Mouse (Mus musculus): ENCODE results near the gene Pagr1b.

Pagr1b gene

GRCm38 (mm10) chr7:127020031-127020430 lies 3.7 kb upstream of the Pagr1b start:
- in situ Hi-C loops (cut with MboI), result no loop called here

- in situ Hi-C loops (cut with MboI), result no loop called here
Observed at GRCm38 (mm10) chr7:127019306-127019960, 3.1 kb upstream of the Pagr1b start.

- in situ Hi-C loops (cut with MboI), result no loop called here
Observed at GRCm38 (mm10) chr7:127018416-127019305, 2.4 kb upstream of the Pagr1b start.

GRCm38 (mm10) chr7:127017950-127018345 lies 1.7 kb upstream of the Pagr1b start:
- in situ Hi-C loops (cut with MboI), result no loop called here

- in situ Hi-C loops (cut with MboI), result no loop called here
Observed at GRCm38 (mm10) chr7:127016971-127017949, 976 bp upstream of the Pagr1b start, which contains the start of gene Pagr1a. Gene Pagr1a, minus strand, starts transcription at chr7:127017352.

GRCm38 (mm10) chr7:127016486-127016938 lies 228 bp upstream of the Pagr1b start:
- in situ Hi-C loops (cut with MboI), result no loop called here

- in situ Hi-C loops (cut with MboI), result no loop called here
Observed at GRCm38 (mm10) chr7:127016081-127016480, 203 bp downstream of the Pagr1b start.

- in situ Hi-C loops (cut with MboI), result no loop called here
Observed at GRCm38 (mm10) chr7:127014993-127015392, 1.3 kb downstream of the Pagr1b start.

GRCm38 (mm10) chr7:127014320-127014719 lies 2.0 kb downstream of the Pagr1b start, which contains the start of gene Mvp:
Gene Mvp, minus strand, starts transcription at chr7:127014621.
- in situ Hi-C loops (cut with MboI), result no loop called here

GRCm38 (mm10) chr7:127013385-127013784 lies 2.9 kb downstream of the Pagr1b start:
- in situ Hi-C loops (cut with MboI), result no loop called here

GRCm38 (mm10) chr7:127012845-127013244 lies 3.4 kb downstream of the Pagr1b start:
- in situ Hi-C loops (cut with MboI), result no loop called here

GRCm38 (mm10) chr7:127012374-127012773 lies 3.9 kb downstream of the Pagr1b start:
- in situ Hi-C loops (cut with MboI), result no loop called here

- in situ Hi-C loops (cut with MboI), result no loop called here
Observed at GRCm38 (mm10) chr7:127011717-127012116, 4.6 kb downstream of the Pagr1b start.

- in situ Hi-C loops (cut with MboI), result no loop called here
Observed at GRCm38 (mm10) chr7:127011051-127011450, 5.2 kb downstream of the Pagr1b start.

GRCm38 (mm10) chr7:127009307-127010085 lies 6.8 kb downstream of the Pagr1b start:
- in situ Hi-C loops (cut with MboI), result no loop called here

- in situ Hi-C loops (cut with MboI), result no loop called here
Observed at GRCm38 (mm10) chr7:127008239-127009019, 7.9 kb downstream of the Pagr1b start.

GRCm38 (mm10) chr7:127007313-127008024 lies 8.8 kb downstream of the Pagr1b start:
- in situ Hi-C loops (cut with MboI), result no loop called here

- in situ Hi-C loops (cut with MboI), result no loop called here
Observed at GRCm38 (mm10) chr7:127004122-127004875, 12.0 kb downstream of the Pagr1b start.

- in situ Hi-C loops (cut with MboI), result no loop called here
Observed at GRCm38 (mm10) chr7:127003620-127004019, 12.7 kb downstream of the Pagr1b start.

Data from mature B cell (primary cell).